Mouse (Mus musculus) midbrain, postnatal 0 days (tissue): ENCODE results near the gene Kif3b. TPM values are rescaled to one million over a fixed set of nuclear protein-coding genes. Genes with fewer than 3 reads are reported as not detected.

Experiments used
- ATAC-seq: fragments of 200-750 bp; cut with Nextera tagmentation; 2 replicates; pipeline ENCODE4 v1.8.0; 2017; ENCODE audit warnings: moderate number of reproducible peaks, mild to moderate bottlenecking, moderate TSS enrichment, moderate library complexity; ENCODE audit not compliant: low FRiP score
- DNase-seq: peaks from one replicate; pipeline ENCODE4 v3.0.0-alpha.2; 2015; ENCODE audit warnings: low spot score
- H3K27ac ChIP-seq: fragments of 300-500 bp; sonication (generic); 2 replicates; pipeline ENCODE4 v1.5.1; 2014; ENCODE audit warnings: low read depth, mild to moderate bottlenecking, low read length, mixed read lengths
- H3K27me3 ChIP-seq: fragments of 300-500 bp; sonication (generic); 2 replicates; pipeline ENCODE4 v1.6.1; 2014; ENCODE audit warnings: low read length, control low read depth, mixed read lengths; ENCODE audit not compliant: insufficient read depth
- H3K36me3 ChIP-seq: fragments of 300-500 bp; sonication (generic); 2 replicates; pipeline ENCODE4 v1.6.1; 2014; ENCODE audit warnings: low read length, control low read depth, mixed read lengths; ENCODE audit not compliant: insufficient read depth
- H3K4me1 ChIP-seq: fragments of 300-500 bp; sonication (generic); 2 replicates; pipeline ENCODE4 v1.6.1; 2014; ENCODE audit warnings: mild to moderate bottlenecking, control low read depth, antibody characterized with exemption, low read length, mixed read lengths; ENCODE audit not compliant: insufficient read depth
- H3K4me2 ChIP-seq: fragments of 300-500 bp; sonication (generic); 2 replicates; pipeline ENCODE4 v1.6.1; 2014; ENCODE audit warnings: low read depth, mild to moderate bottlenecking, low read length, mixed read lengths; ENCODE audit not compliant: poor library complexity, severe bottlenecking
- H3K4me3 ChIP-seq: fragments of 300-500 bp; sonication (generic); 2 replicates; pipeline ENCODE4 v1.5.1; 2014; ENCODE audit warnings: low read depth, mild to moderate bottlenecking, low read length, moderate library complexity
- H3K9ac ChIP-seq: fragments of 300-500 bp; sonication (generic); replicated peaks from 2 replicates; pipeline ENCODE4 v1.6.1; 2014; ENCODE audit warnings: mild to moderate bottlenecking, low read length, moderate library complexity, mixed read lengths; ENCODE audit not compliant: poor library complexity, severe bottlenecking
- H3K9me3 ChIP-seq: fragments of 300-500 bp; sonication (generic); 2 replicates; pipeline ENCODE4 v1.6.1; 2016; ENCODE audit warnings: low read length, control low read depth
- CTCF ChIP-seq: IDR thresholded peaks from 2 replicates; pipeline ENCODE4 v1.5.1; 2016; ENCODE audit warnings: antibody characterized with exemption, mild to moderate bottlenecking
- WGBS: fragments of 180-500 bp; shearing (Covaris S2); extraction: QIAGEN DNeasy Blood & Tissue Kit; methylation state at CpG from one replicate; pipeline ENCODE4 v1.1.7; 2014; 5-methylcytosine and 5-hydroxymethylcytosine counted together
- polyA plus RNA-seq: library from polyadenylated mRNA; unstranded; fragments of >200 nt; fragmentation: Nextera tagmentation; extraction: Ambion mirVana; gene quantifications from 2 replicates; pipeline ENCODE4 v1.2.1, GENCODE M21; 2015
- total RNA-seq: library from RNA; depleted of rRNA; stranded (reverse); fragments of >200 nt; gene quantifications from 2 replicates; pipeline ENCODE4 v1.2.3, GENCODE M21; 2014

Gene Kif3b
- total and polyA plus RNA-seq, 2 experiments from 2014 or later, result 20.6 to 49.5 TPM

GRCm38 (mm10) chr2:153336117-153336516 is 44.9 kb downstream of the Kif3b start:
- no peaks in the 10 kb centered on the region for H3K4me1 ChIP-seq
- no peak overlapping the region for H3K4me3 ChIP-seq
- DNase-seq (no peak), ATAC-seq (no peak)
- H3K4me2 ChIP-seq, result no peak overlapping the region
- 84% methylated on average over 2 of the region's 2 CpGs for WGBS
- no peak overlapping the region for H3K9ac ChIP-seq
- no peak for TF ChIP-seq CTCF
- no peak overlapping the region for H3K27ac ChIP-seq
- H3K9me3 ChIP-seq, result no peaks in the 10 kb centered on the region
- peaks cover 18% of the 10 kb centered on the region for H3K36me3 ChIP-seq
- H3K27me3 ChIP-seq, result no peaks in the 10 kb centered on the region

DNA sequence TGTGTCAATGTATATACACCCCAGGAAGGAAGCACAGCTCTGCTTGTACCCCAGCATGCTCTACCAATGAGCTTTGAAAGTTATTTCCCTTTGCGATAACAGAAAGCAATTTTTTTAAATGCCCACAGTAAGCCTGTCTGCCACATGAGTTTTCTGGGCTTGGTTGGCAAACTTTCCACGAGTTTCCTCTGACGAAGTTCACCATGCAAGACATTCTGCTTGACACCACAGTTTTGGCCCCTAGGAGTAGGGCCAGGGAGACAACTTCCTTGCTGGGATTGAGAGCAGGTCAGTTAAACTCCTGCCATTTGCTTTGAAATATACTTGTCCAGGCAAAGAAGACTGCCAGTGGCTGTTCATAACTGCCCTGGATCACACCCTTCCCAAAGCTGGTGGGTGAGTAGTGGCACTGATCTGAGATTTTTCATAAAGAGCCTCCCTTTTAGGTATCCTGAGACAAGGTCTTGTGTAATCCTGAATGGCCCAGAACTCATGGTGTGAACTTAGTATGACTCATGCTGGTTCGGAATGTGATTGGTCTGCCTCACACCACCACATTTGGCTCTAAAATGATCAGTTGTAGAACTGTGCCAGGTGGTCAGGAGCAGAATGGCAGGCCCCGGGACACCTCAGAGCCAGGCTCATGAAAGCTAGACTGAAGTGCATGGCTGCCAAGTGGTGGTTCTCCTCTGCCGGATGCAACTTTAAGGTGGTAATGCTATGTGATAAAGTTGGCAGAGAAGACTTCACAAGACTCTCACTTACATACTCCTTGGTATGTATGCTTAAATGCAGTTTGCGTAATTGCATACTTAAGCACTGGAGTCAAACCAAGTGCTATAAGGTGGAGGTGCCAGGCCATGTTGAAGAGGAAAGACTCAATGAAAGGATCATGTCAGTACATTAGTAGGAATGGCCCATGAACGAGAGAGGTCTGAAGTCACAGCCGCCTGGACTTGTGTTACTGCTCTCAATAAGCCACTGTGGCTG is 47.4 kb downstream of the Kif3b start:
- Histone ChIP-seq H3K27me3 (no peaks in the 10 kb centered on the region), H3K9ac (no peak overlapping the region), H3K4me1 (no peaks in the 10 kb centered on the region), H3K36me3 (peaks cover 4% of the 10 kb centered on the region), H3K9me3 (no peaks in the 10 kb centered on the region), H3K4me3 (no peak overlapping the region), H3K27ac (no peak overlapping the region), H3K4me2 (no peak overlapping the region)
- ATAC-seq (no peak), DNase-seq (no peak)
- WGBS, result 92% methylated on average over 9 of the region's 9 CpGs
- no peak for TF ChIP-seq CTCF

DNA sequence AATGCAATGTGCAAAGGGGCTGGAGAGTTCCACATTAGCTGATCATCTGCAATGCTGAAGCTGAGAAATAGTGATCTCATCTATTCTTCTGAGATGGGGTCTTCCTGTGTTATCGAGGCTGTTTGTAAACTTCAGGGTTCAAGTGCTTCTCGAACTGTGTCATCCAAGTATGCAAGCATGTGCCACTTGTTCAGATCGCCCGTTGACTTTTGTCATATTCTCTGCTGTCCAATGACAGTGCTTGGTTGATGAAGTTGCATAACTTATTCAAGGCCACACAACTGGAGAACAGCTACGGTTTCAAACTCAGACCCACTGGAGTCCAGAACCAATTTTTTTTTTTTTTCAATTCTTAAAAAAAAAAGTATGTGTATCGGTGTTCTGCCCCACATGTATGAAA is 51.0 kb downstream of the Kif3b start:
- no peaks in the 10 kb centered on the region for H3K9me3 ChIP-seq
- H3K27me3 ChIP-seq, result no peaks in the 10 kb centered on the region
- no peak overlapping the region for H3K4me2 ChIP-seq
- DNase-seq, result no peak
- H3K36me3 ChIP-seq, result no peaks in the 10 kb centered on the region
- 94% methylated on average over 6 of the region's 6 CpGs for WGBS
- no peak overlapping the region for H3K4me3 ChIP-seq
- no peak overlapping the region for H3K27ac ChIP-seq
- no peak for ATAC-seq
- TF ChIP-seq CTCF, result no peak
- no peak overlapping the region for H3K9ac ChIP-seq
- peaks cover 4% of the 10 kb centered on the region; the same call in 1 of the 2 replicates for H3K4me1 ChIP-seq

DNA sequence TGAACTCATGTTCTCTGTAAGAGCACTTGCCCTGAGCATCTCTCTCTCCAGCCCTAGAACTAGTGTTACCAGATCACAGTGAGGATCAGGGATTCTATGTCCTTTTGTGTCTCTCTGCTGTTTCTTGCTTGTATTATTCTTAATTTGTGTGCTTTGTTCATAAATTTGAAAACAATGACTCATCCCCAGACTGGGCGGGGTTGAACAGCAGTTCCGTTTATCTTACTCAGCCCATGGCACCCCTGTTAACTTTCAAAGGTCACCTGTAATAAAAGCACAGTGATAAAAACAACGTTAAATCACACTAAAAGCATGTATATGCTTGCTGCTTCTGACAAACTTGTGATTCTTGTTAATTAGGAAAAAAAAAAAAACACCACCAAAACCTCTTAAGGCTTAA is 51.4 kb downstream of the Kif3b start:
- Histone ChIP-seq H3K9me3 (no peaks in the 10 kb centered on the region), H3K4me3 (no peak overlapping the region), H3K4me1 (peaks cover 4% of the 10 kb centered on the region; the same call in 1 of the 2 replicates), H3K27me3 (no peaks in the 10 kb centered on the region), H3K9ac (no peak overlapping the region), H3K4me2 (no peak overlapping the region), H3K36me3 (no peaks in the 10 kb centered on the region), H3K27ac (no peak overlapping the region)
- ATAC-seq, result no peak
- no peak for DNase-seq
- TF ChIP-seq CTCF, result no peak
- 82% methylated on average over 3 of the region's 3 CpGs for WGBS

- Histone ChIP-seq H3K27me3 (no peaks in the 10 kb centered on the region), H3K4me3 (no peak overlapping the region), H3K27ac (no peak overlapping the region), H3K4me2 (no peak overlapping the region), H3K36me3 (no peaks in the 10 kb centered on the region), H3K9ac (no peak overlapping the region), H3K9me3 (no peaks in the 10 kb centered on the region), H3K4me1 (peaks cover 8% of the 10 kb centered on the region; the same call in 1 of the 2 replicates)
- ATAC-seq (no peak), DNase-seq (no peak)
- no peak for TF ChIP-seq CTCF
Measured at GRCm38 (mm10) chr2:153343191-153343590, 52.0 kb downstream of the Kif3b start.

GRCm38 (mm10) chr2:153345071-153345453 is 53.8 kb downstream of the Kif3b start:
- WGBS, result 5% methylated on average over 11 of the region's 11 CpGs
- no peak for ATAC-seq

More at GRCm38 (mm10) chr2:153345071-153345453, 53.8 kb downstream of the Kif3b start:
- DNase-seq, result peak; percentile 11
- Histone ChIP-seq H3K9ac (peak overlapping the region; percentile 70), H3K4me1 (peaks cover 18% of the 10 kb centered on the region; the same call in 1 of the 2 replicates), H3K4me2 (peak overlapping the region; percentile 61), H3K9me3 (no peaks in the 10 kb centered on the region), H3K36me3 (no peaks in the 10 kb centered on the region), H3K27ac (peak overlapping the region; percentile 74), H3K27me3 (no peaks in the 10 kb centered on the region), H3K4me3 (peak overlapping the region; percentile 94)
- TF ChIP-seq CTCF, result no peak
